Mouse (Mus musculus): ENCODE data around the gene Tbc1d30. TPM values are rescaled to one million over a fixed set of nuclear protein-coding genes. Genes with fewer than 3 reads are reported as not detected.

Gene Tbc1d30
- polyA plus RNA-seq, 1 experiment = not detected

DNA sequence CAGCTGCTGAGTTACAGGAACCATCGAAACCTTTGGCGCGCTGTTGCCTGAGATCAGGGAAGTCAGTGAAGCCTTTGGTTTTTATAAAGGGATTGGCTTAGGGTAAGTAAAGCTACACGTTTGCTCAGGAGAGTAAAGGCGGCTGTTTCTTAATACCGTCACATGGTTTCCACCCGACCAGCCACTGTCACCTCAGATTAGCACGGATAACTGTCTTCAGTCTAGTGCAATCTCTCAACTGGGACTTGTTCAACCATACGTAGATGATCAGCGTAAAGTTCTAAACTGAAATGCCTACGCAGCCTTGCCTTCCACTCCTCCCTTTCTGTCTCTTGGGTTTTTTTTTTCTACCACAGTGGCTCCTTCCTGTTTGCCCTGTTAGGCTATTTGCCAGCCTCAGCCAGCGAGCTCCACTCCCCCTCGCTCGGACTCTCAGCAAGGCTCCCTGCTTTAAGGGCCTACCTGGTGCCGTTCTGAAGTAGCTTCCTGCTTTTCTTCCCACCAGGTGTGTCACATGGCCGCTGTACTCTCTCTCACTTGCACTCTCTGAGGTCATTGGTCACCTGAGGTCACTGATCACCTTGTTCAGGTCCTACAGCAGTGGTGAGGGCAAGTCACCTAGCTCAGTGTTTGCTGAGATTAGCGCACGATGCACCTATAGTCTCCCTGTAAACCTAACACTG lies 17.8 kb upstream of the Tbc1d30 start:
- Histone ChIP-seq H3K4me1 (ENCODE audit: control insufficient read depth, insufficient read depth, low read length) (peaks cover 10% of the 10 kb centered on the region; the same call in 1 of the 2 replicates), H3K27ac (ENCODE audit: insufficient read depth, low read depth, low read length) (no peak overlapping the region), H3K4me3 (ENCODE audit: insufficient read depth, low read depth, low read length) (no peak overlapping the region)
- no peak for TF ChIP-seq POLR2A (IDR thresholded peaks at IDR 0.05; ENCODE audit: insufficient read depth, low read depth, low read length)
- TF ChIP-seq CTCF (IDR thresholded peaks at IDR 0.05; ENCODE audit: insufficient read depth, low read depth, low read length) = no peak
- 93% methylated on average over 18 of the region's 18 CpGs for WGBS

DNA sequence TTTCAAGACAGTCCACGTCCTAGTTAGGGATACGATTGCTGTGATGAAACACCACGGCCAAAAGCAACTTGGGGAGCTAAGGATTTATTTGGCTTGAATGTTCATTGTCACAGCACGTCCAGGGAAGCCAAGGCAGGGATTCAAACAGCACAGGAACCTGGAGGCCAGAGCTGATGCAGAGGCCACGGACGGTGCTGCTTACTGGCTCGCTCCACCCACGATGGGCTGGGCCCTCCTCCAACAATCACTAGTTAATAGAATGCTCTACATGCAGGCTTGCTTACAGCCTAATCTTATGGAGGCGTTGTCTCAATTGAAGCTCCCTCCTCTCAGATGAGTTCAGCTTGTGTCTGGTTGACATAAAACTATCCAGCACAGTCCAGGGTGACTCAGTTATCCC lies 16.7 kb upstream of the Tbc1d30 start:
- no peak for TF ChIP-seq POLR2A (IDR thresholded peaks at IDR 0.05; ENCODE audit: insufficient read depth, low read depth, low read length)
- no peak for TF ChIP-seq CTCF (IDR thresholded peaks at IDR 0.05; ENCODE audit: insufficient read depth, low read depth, low read length)
- 71% methylated on average over 9 of the region's 9 CpGs for WGBS
- Histone ChIP-seq H3K4me1 (ENCODE audit: control insufficient read depth, insufficient read depth, low read length) (peaks cover 10% of the 10 kb centered on the region; the same call in 1 of the 2 replicates), H3K27ac (ENCODE audit: insufficient read depth, low read depth, low read length) (no peak overlapping the region), H3K4me3 (ENCODE audit: insufficient read depth, low read depth, low read length) (no peak overlapping the region)

DNA sequence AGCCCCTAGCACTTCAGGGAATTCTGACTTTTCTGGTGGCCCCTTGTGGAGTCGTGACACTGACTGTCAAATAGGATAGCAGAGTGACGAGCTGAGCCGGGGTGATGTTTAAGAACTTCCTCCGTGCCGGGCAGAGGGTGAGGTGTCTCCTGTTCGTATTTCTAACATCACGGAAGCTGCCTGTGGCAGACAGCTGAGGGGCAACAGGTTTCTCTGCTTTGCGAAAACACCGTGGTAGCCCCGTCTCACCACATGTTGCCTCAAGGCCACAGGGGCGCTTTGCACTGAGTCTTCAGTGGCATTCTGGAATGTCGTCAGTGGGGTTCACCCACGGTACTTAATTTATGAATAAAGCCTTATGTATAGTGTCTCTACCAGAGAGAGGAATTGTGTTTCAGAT lies 16.2 kb upstream of the Tbc1d30 start:
- Histone ChIP-seq H3K4me3 (ENCODE audit: insufficient read depth, low read depth, low read length) (no peak overlapping the region), H3K4me1 (ENCODE audit: control insufficient read depth, insufficient read depth, low read length) (peaks cover 10% of the 10 kb centered on the region; the same call in 1 of the 2 replicates), H3K27ac (ENCODE audit: insufficient read depth, low read depth, low read length) (no peak overlapping the region)
- whole genome bisulfite sequencing = 81% methylated on average over 13 of the region's 13 CpGs
- no peak for TF ChIP-seq POLR2A (IDR thresholded peaks at IDR 0.05; ENCODE audit: insufficient read depth, low read depth, low read length)
- no peak for TF ChIP-seq CTCF (IDR thresholded peaks at IDR 0.05; ENCODE audit: insufficient read depth, low read depth, low read length)

DNA sequence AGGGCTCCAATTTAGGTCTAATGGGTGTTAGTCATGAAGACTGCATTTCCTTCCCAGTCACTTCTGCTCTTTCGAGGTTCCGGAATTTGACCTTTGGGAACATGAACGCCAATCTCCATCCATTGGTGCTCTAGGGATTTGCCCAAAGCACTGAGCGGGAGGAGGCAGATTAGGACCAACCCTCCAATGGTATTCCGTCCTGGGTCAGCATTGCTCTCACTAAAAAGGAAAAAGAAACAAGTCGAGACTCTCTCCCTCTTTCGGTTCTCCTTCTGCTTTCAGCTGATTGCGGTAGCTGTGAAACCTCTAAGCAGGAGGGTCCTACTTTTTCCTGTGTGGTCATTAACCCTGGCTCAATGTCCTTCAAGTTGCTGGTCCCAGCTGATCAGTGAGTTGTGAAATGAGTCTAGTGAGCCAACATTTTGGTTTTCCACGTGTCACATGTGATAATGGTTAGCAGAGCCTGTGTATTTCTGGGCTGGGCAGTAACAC lies 14.7 kb upstream of the Tbc1d30 start:
- Histone ChIP-seq H3K27ac (ENCODE audit: insufficient read depth, low read depth, low read length) (no peak overlapping the region), H3K4me1 (ENCODE audit: control insufficient read depth, insufficient read depth, low read length) (peaks cover 10% of the 10 kb centered on the region; the same call in 1 of the 2 replicates), H3K4me3 (ENCODE audit: insufficient read depth, low read depth, low read length) (peak overlapping the region; percentile 68)
- no peak for TF ChIP-seq CTCF (IDR thresholded peaks at IDR 0.05; ENCODE audit: insufficient read depth, low read depth, low read length)
- 9% methylated on average over 9 of the region's 9 CpGs for WGBS

DNA sequence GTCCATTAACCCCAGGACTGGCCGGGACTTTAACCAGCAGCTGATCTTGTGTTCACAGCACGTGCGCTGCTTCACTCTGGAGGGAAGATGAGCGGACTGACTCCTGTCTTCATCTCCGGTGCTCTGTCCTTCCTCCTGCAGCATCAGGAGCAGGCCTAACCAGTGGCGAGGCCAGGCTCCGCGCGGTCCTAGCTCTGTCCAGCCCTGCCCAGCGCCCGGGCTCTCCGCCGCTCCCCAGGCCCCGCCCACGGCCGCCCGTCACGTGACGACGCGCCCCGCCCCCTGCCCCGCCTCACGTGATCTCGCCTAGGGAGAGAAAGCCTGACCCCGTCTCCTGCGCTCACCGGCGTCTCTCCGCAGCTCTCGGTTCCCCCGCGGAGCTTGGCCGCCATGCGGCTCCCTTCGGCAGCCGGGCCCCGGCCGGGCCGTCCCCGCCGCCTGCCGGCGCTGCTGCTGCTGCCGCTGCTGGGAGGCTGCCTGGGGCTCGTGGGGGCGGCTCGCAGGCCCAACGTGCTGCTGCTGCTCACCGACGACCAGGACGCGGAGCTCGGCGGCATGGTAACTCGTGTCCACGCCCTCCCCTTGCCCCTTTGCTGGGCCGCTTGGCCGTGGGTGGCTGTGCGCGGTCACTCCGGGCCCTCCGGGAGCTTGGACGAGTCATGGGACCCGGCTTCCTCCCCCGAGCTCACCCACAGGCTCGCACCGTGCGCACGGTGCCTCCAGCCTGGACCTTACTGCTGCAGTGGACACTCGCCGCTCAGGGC lies 13.9 kb upstream of the Tbc1d30 start, which contains the start of gene Gns:
Gns (plus strand) TSS at position 290 of the 764 bp plus-strand sequence.
- Histone ChIP-seq H3K4me3 (ENCODE audit: insufficient read depth, low read depth, low read length) (peak within 1 kb of the TSS; percentile 68), H3K27ac (ENCODE audit: insufficient read depth, low read depth, low read length) (0 out of 2 replicates have a peak within 1 kb of the TSS, but pooled peaks have one; percentile 1), H3K4me1 (ENCODE audit: control insufficient read depth, insufficient read depth, low read length) (peaks cover 10% of the 10 kb centered on the region; the same call in 1 of the 2 replicates)
- WGBS = under 1% methylated on average over 72 of the region's 72 CpGs
- TF ChIP-seq CTCF (IDR thresholded peaks at IDR 0.05; ENCODE audit: insufficient read depth, low read depth, low read length) = no peak
- peak; percentile 66 for TF ChIP-seq POLR2A (IDR thresholded peaks at IDR 0.05; ENCODE audit: insufficient read depth, low read depth, low read length)

DNA sequence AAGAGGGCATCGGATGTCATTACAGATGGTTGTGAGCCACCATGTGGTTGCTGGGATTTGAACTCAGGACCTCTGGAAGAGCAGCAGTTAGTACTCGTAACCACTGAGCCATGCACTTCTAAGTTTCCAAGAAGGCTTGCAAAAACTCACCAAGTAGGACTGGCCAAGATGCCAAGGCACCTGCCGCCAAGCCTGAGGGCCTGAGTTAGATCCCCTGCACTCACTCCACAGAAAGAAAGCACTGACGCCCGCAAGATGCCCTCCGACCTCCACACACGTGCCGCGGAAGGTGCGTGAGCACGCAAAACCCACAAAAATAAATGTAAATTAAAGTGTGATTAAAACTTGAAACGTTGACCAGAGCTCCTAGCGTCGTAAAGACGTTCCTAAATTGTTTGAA lies 13.2 kb upstream of the Tbc1d30 start:
- 20% methylated on average over 15 of the region's 15 CpGs for WGBS
- H3K4me1 ChIP-seq (ENCODE audit: control insufficient read depth, insufficient read depth, low read length) = peaks cover 10% of the 10 kb centered on the region; the same call in 1 of the 2 replicates
- H3K4me3 ChIP-seq (ENCODE audit: insufficient read depth, low read depth, low read length) = peak overlapping the region; percentile 68
- H3K27ac ChIP-seq (ENCODE audit: insufficient read depth, low read depth, low read length) = no peak overlapping the region
- TF ChIP-seq POLR2A (IDR thresholded peaks at IDR 0.05; ENCODE audit: insufficient read depth, low read depth, low read length) (no peak), CTCF (IDR thresholded peaks at IDR 0.05; ENCODE audit: insufficient read depth, low read depth, low read length) (no peak)

DNA sequence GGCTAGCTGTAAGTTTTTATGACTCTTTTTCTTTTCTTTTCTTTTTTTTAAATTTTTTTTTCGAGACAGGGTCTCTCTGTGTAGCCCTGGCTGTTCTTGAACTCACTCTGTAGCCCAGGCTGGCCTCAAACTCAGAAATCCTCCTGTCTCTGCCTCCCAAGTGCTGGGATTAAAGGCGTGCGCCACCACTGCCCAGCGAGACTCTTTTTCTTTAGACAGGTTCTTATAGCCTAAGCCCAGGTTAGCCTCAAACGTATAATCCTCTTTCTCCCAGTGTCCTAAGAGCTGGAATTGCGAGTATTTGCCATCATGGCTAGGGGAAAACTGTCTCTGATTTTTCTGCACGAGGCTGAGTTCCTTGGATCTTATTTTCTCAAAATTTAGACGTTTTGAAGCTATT lies 12.1 kb upstream of the Tbc1d30 start:
- peaks cover 10% of the 10 kb centered on the region; the same call in 1 of the 2 replicates for H3K4me1 ChIP-seq (ENCODE audit: control insufficient read depth, insufficient read depth, low read length)
- H3K4me3 ChIP-seq (ENCODE audit: insufficient read depth, low read depth, low read length) = no peak overlapping the region
- 85% methylated on average over 8 of the region's 8 CpGs for WGBS
- no peak overlapping the region for H3K27ac ChIP-seq (ENCODE audit: insufficient read depth, low read depth, low read length)
- TF ChIP-seq POLR2A (IDR thresholded peaks at IDR 0.05; ENCODE audit: insufficient read depth, low read depth, low read length) = no peak
- TF ChIP-seq CTCF (IDR thresholded peaks at IDR 0.05; ENCODE audit: insufficient read depth, low read depth, low read length) = no peak

DNA sequence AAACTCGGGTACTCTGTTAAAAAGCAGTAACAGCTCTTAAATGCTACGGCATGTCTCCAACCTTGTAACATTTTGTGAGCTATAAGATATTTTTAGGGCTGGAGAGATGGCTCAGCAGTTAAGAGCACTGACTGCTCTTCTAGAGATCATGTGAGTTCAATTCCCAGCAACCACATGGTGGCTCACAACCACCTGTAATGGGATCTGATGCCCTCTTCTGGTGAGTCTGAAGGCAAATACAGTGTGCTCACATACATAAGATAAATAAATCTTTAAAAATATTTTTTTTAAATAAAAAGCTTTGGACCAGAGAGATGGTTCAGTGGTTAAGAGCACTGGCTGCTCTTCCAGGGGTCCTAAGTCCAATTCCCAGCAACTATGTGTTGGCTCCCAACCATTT lies 9.3 kb upstream of the Tbc1d30 start:
- H3K4me1 ChIP-seq (ENCODE audit: control insufficient read depth, insufficient read depth, low read length) = peaks cover 3% of the 10 kb centered on the region; the same call in 1 of the 2 replicates
- no peak overlapping the region for H3K27ac ChIP-seq (ENCODE audit: insufficient read depth, low read depth, low read length)
- TF ChIP-seq POLR2A (IDR thresholded peaks at IDR 0.05; ENCODE audit: insufficient read depth, low read depth, low read length) = no peak
- no peak for TF ChIP-seq CTCF (IDR thresholded peaks at IDR 0.05; ENCODE audit: insufficient read depth, low read depth, low read length)
- no peak overlapping the region for H3K4me3 ChIP-seq (ENCODE audit: insufficient read depth, low read depth, low read length)
- WGBS = 93% methylated on average over 2 of the region's 2 CpGs

All from olfactory bulb, adult 2 months (tissue).